Mouse (Mus musculus) midbrain, embryonic 16.5 days (tissue): ENCODE data around the gene Sash3. TPM values are rescaled to one million over a fixed set of nuclear protein-coding genes. Genes with fewer than 3 reads are reported as not detected.
"Not testable (repeated sequence)": the region's sequence is repeated elsewhere in the genome, so short reads cannot be mapped to it uniquely, and the experiment has no call there.

Experiments used
- ATAC-seq: fragments of 200-750 bp; cut with Nextera tagmentation; 2 replicates; pipeline ENCODE4 v1.8.0; 2017; ENCODE audit warnings: moderate TSS enrichment
- H3K27ac ChIP-seq: fragments of 300-500 bp; sonication (generic); 2 replicates; pipeline ENCODE4 v1.5.1; 2014; ENCODE audit warnings: mild to moderate bottlenecking, low read length, mixed read lengths
- H3K27me3 ChIP-seq: fragments of 300-500 bp; sonication (generic); 2 replicates; pipeline ENCODE4 v1.6.1; 2014; ENCODE audit warnings: low read depth, low read length, mixed read lengths; ENCODE audit not compliant: control insufficient read depth, insufficient read depth
- H3K36me3 ChIP-seq: fragments of 300-500 bp; sonication (generic); 2 replicates; pipeline ENCODE4 v1.6.1; 2014; ENCODE audit warnings: mild to moderate bottlenecking, low read length, moderate library complexity, mixed read lengths; ENCODE audit not compliant: control insufficient read depth, insufficient read depth
- H3K4me1 ChIP-seq: fragments of 300-500 bp; sonication (generic); 2 replicates; pipeline ENCODE4 v1.6.1; 2014; ENCODE audit warnings: mild to moderate bottlenecking, low read length, mixed read lengths; ENCODE audit not compliant: control insufficient read depth, insufficient read depth
- H3K4me2 ChIP-seq: fragments of 300-500 bp; sonication (generic); 2 replicates; pipeline ENCODE4 v1.6.1; 2014; ENCODE audit warnings: mild to moderate bottlenecking, low read length, mixed read lengths
- H3K4me3 ChIP-seq: fragments of 300-500 bp; sonication (generic); 2 replicates; pipeline ENCODE4 v1.5.1; 2014; ENCODE audit warnings: low read depth, mild to moderate bottlenecking, low read length, moderate library complexity, mixed read lengths
- H3K9ac ChIP-seq: fragments of 300-500 bp; sonication (generic); 2 replicates; pipeline ENCODE4 v1.6.1; 2014; ENCODE audit warnings: low read depth, low read length, mixed read lengths
- H3K9me3 ChIP-seq: fragments of 300-500 bp; sonication (generic); replicated peaks from 2 replicates; pipeline ENCODE4 v1.6.1; 2014; ENCODE audit warnings: mild to moderate bottlenecking, low read length, mixed read lengths; ENCODE audit not compliant: control insufficient read depth, poor library complexity, severe bottlenecking
- WGBS: fragments of 180-500 bp; shearing (Covaris S2); extraction: QIAGEN DNeasy Blood & Tissue Kit; methylation state at CpG from one replicate; pipeline ENCODE4 v1.1.7; 2014; 5-methylcytosine and 5-hydroxymethylcytosine counted together
- polyA plus RNA-seq: library from polyadenylated mRNA; unstranded; fragments of >200 nt; fragmentation: Nextera tagmentation; extraction: Ambion mirVana; gene quantifications from 2 replicates; pipeline ENCODE4 v1.2.1, GENCODE M21; 2015

The Sash3 gene
- polyA plus RNA-seq, 1 experiment from 2014 or later = 1.2 TPM

DNA sequence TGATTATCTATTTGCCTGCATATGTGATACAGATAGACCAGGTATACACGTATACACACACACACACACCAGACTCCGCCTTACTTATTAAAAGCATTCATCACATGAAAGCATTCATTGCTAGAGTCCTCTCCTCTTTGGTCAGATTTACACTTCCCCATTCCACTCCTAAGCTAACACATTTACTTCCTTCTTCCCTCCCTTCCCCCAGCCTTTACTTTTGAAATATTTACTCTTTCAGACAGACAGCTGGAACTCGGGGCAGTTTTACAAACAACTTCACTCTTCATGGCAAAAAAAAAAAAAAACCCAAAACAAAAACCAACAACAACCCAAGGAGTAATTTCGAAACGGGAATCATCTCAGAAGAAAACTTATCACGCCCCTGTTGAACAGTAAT is 58.2 kb downstream of the Sash3 start:
- H3K27ac ChIP-seq = no peak overlapping the region
- no peak overlapping the region for H3K4me3 ChIP-seq
- peaks cover 19% of the 10 kb centered on the region for H3K4me1 ChIP-seq
- no peaks in the 10 kb centered on the region for H3K9me3 ChIP-seq
- 83% methylated on average over 6 of the region's 6 CpGs for WGBS
- ATAC-seq = no peak
- no peak overlapping the region; the same call in 1 of the 2 replicates for H3K4me2 ChIP-seq
- no peaks in the 10 kb centered on the region for H3K27me3 ChIP-seq
- H3K36me3 ChIP-seq = no peaks in the 10 kb centered on the region
- no peak overlapping the region for H3K9ac ChIP-seq

DNA sequence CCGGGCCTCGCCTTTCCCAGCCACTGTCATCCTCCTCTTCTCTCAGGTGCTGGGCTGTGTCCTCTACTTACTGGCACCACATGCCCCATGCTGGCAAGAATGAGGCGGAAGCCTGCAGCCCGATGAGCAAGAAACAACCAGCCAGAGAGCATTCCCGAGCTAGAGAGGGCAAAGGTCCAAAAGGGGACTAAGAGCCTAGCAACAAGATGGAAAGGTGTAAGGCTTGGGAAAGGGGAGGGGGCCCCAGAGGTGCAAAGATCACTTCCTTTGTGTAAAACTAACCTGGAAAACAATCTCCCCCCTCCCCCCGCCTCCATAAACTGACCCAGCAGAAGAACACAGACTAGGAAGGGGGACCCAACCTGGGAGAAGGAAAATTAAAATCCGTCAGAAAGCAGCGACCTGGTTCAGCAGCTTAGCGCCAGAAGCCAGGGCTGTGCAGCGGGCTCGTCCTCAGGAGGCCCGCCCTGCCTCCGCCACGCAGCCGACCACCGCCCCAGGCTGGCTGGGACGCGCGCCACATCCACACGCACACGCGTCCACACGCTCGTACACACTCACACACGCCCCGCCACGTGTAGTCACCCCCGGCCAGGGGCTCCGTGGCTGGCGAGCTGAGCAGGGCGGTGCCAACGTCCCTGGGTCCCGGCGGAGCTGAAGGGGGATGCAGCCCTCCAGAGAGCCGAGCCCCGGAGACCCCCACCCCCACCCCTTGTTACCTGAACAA is 61.7 kb downstream of the Sash3 start:
- peak; percentile 90 for ATAC-seq
- H3K27ac ChIP-seq = peak overlapping the region; percentile 80
- H3K4me3 ChIP-seq = peak overlapping the region; percentile 61
- peak overlapping the region; percentile 62 for H3K4me2 ChIP-seq
- no peaks in the 10 kb centered on the region for H3K27me3 ChIP-seq
- H3K9ac ChIP-seq = peak overlapping the region; percentile 73
- H3K9me3 ChIP-seq = no peaks in the 10 kb centered on the region
- H3K36me3 ChIP-seq = no peaks in the 10 kb centered on the region
- WGBS = 12% methylated on average over 35 of the region's 36 CpGs
- peaks cover 19% of the 10 kb centered on the region for H3K4me1 ChIP-seq

DNA sequence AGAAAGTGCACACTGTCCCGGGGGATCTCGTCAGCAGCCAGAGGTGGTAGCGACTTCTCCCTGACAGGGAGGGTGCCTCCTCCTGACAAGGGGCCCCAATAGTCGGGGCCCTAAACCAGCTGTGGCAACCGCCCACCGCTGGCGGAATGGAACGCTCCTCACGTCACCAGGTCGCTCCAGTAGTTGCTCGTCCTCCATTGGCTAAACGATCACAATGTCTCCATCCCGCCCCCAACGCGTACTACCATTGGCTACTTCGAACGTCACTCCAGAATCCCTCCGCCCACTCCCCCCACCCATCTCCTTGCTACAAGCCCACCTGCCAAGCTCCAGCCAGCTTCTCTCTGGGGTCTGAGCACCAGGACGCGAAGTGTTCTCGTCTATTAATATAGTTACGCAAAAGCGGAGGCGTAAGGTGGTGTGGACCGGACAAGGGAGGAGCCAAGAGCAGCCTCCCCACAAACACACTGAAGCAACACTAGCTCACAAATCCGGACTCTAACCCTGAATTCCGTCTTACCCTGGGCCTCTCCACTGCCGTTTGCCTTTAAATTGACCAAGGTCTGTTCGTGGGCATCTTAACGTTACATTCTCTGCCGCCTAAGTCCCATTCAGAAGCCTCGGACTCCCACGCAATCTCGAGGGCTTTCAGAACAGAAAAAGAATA is 62.4 kb downstream of the Sash3 start, which contains the start of gene Zdhhc9:
Gene Zdhhc9, minus strand, starts transcription at position 360 of the 667 bp plus-strand sequence.
- peak within 1 kb of the TSS; percentile 61 for H3K4me3 ChIP-seq
- H3K4me2 ChIP-seq = peak within 1 kb of the TSS; percentile 62
- H3K36me3 ChIP-seq = no peaks in the 10 kb centered on the region
- WGBS = 19% methylated on average over 34 of the region's 34 CpGs
- peaks cover 19% of the 10 kb centered on the region for H3K4me1 ChIP-seq
- ATAC-seq = peak; percentile 99
- H3K27ac ChIP-seq = peak within 1 kb of the TSS; percentile 80
- H3K9me3 ChIP-seq = no peaks in the 10 kb centered on the region
- peak within 1 kb of the TSS; percentile 73 for H3K9ac ChIP-seq
- H3K27me3 ChIP-seq = no peaks in the 10 kb centered on the region

DNA sequence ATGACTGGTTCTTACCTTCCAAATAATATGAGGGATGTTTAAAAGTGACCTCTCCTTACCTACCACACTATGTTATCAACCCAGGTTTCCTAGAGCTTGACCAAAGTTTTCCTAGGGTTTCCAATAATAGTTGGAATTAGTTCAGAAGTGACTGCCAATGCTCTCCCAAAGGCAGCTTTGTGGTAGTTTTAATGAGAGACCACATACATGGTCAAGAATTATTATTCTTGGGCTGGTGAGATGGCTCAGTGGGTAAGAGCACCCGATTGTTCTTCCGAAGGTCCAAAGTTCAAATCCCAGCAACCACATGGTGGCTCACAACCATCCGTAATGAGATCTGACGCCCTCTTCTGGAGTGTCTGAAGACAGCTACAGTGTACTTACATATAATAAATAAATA is 63.5 kb downstream of the Sash3 start:
- H3K9ac ChIP-seq, H3K9me3 ChIP-seq, H3K36me3 ChIP-seq, H3K27me3 ChIP-seq, ATAC-seq, H3K4me3 ChIP-seq, H3K27ac ChIP-seq, H3K4me2 ChIP-seq: not testable (repeated sequence)
- 91% methylated on average over 2 of the region's 4 CpGs for WGBS
- H3K4me1 ChIP-seq = peaks cover 13% of the 10 kb centered on the region

Other genes with a start within 250 kb of the Sash3 start
- gene Ocrl, start 234.0 kb upstream of the Sash3 start, polyA plus RNA-seq = 35.3 and 36.5 TPM in 2 replicates
- gene Apln, start 111.6 kb upstream of the Sash3 start, polyA plus RNA-seq = 4.5 and 4.6 TPM in 2 replicates
- gene Xpnpep2, start 37.7 kb upstream of the Sash3 start, polyA plus RNA-seq = 0.55 and 0.84 TPM in 2 replicates
- gene Zdhhc9, start 62.4 kb downstream of the Sash3 start, polyA plus RNA-seq = 9.0 and 11.1 TPM in 2 replicates
- gene Utp14a, start 110.4 kb downstream of the Sash3 start, polyA plus RNA-seq = 13.8 and 14.2 TPM in 2 replicates
- gene Bcorl1, start 194.9 kb downstream of the Sash3 start, polyA plus RNA-seq = 6.7 and 8.6 TPM in 2 replicates